Mouse (Mus musculus) spleen, embryonic (tissue): Measurements from ENCODE around the gene Gramd1c.

Experiments used
- CTCF ChIA-PET: fragments of 350-600 bp; sonication (Branson Sonifier 250); formaldehyde crosslinking; loops from one replicate; lab custom pipeline; 2022; lab: Charles Lee

The Gramd1c gene

GRCm38 (mm10) chr16:44063025-44063894 lies at the start of gene Gramd1c:
Gramd1c (minus strand) TSS chr16:44063345.
- CTCF ChIA-PET: no interaction called here

DNA sequence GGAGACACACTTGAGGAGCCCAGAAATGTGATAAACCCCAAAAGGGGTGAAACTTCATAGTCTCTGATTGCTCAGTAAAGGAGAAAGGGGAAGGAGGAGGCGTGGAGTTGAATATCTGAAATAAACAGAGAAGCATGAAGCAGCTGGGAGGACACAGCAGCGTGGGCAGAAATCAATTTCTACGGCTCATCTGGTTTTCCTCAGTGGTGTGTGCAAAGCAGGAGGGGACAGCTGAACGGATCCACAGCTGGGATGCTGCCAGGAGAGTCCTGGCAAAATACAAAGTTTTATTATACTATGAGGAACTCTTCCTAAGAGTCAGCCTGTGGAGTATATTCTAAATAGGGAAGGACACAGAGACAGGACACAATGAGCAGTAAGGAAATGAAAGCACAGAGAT lies 45.9 kb upstream of the Gramd1c start:
- CTCF ChIA-PET: no interaction called here

DNA sequence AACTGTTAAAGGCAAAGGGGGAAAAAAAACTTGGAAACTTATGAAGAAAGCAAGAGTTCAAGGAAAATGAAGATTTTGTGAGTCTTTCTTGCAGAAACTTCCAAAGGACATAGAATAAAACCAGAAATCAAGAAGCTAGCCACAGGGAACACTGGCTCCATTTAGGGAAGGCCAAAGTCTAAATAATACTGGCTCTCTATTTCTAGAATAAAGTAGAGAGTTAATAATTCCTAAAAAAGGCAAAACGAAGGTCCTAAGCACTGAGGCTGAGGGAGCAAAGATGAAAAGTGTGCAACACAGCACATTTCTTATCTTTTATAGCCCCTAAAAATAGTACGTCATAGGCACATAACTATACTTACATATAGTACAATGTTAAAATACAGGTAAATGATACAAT lies 42.1 kb upstream of the Gramd1c start:
- CTCF ChIA-PET: no interaction called here

- CTCF ChIA-PET: interaction anchor here (0.6 kb wide), 1 partner anchor 239 kb away, joined by 3 read pairs; no protein-coding TSS in a partner anchor
Observed at GRCm38 (mm10) chr16:44103806-44104766, 40.9 kb upstream of the Gramd1c start.

- CTCF ChIA-PET: no interaction called here
Observed at GRCm38 (mm10) chr16:44102925-44103324, 39.8 kb upstream of the Gramd1c start.

- CTCF ChIA-PET: no interaction called here
Observed at GRCm38 (mm10) chr16:44101181-44101710, 38.1 kb upstream of the Gramd1c start.

GRCm38 (mm10) chr16:44099377-44099776 lies 36.2 kb upstream of the Gramd1c start:
- CTCF ChIA-PET: no interaction called here

DNA sequence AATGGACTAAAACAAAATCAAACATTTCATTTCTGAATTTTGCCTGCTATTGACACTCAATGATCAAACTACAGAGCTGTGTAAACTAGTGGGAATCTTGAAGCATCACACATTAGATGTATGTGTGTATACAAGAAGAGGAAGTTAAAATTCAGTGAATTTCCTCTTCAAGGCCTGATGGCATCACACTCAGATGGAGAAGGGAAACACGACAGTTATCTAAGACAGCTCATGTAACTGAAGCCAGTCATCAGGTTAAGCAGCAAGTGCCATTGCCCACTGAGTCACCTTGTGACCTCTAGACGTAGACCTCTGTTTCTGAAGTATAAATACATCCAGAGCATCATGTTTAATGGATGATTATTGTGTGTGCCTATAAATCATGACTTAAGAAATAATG lies 24.5 kb upstream of the Gramd1c start:
- CTCF ChIA-PET: no interaction called here

GRCm38 (mm10) chr16:44061341-44061740 lies 1.8 kb downstream of the Gramd1c start:
- CTCF ChIA-PET: interaction anchor here (0.6 to 0.7 kb wide), 2 partner anchors 11 to 318 kb away, joined by 4 to 8 read pairs; no protein-coding TSS in a partner anchor

GRCm38 (mm10) chr16:44060604-44061286 lies 2.4 kb downstream of the Gramd1c start:
- CTCF ChIA-PET: no interaction called here

DNA sequence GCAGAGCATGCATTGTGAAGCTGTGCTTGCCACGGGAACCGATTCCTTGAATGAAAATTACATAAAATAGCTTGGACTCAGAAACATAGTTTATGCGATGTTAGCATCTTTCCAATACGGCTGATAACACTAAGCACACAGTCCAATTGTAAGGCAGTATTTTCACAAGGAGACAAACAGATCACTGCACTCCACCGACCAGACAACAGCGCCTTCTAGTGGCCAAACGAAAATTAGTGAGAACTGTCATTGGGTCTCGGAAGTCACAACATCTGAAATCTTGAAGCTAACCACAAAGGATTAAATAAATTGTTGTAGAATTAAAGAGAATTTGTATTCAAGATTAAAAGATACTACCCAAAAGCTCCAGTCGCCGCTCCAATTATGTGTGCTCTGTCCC lies 4.4 kb downstream of the Gramd1c start:
- CTCF ChIA-PET: no interaction called here

- CTCF ChIA-PET: no interaction called here
Observed at GRCm38 (mm10) chr16:44055766-44056165, 7.4 kb downstream of the Gramd1c start.

DNA sequence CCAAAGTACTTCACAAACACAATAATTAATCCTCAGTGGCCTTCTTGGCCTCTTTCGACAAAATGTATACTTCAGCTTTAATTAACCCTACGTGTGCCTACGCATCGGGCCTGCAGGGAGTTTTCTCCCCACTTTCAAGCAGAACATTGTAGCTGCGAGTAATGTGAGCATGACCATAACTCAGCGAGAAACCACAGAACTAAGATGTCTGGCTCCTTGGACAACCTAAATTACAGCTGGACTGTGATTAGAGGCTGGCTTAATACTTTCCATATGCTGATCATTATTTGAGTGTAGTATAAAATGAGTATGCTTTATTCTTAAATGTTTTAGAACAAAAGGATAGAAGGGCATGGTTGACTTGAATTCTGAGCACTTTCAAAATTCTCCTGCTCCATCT lies 9.9 kb downstream of the Gramd1c start:
- CTCF ChIA-PET: no interaction called here

DNA sequence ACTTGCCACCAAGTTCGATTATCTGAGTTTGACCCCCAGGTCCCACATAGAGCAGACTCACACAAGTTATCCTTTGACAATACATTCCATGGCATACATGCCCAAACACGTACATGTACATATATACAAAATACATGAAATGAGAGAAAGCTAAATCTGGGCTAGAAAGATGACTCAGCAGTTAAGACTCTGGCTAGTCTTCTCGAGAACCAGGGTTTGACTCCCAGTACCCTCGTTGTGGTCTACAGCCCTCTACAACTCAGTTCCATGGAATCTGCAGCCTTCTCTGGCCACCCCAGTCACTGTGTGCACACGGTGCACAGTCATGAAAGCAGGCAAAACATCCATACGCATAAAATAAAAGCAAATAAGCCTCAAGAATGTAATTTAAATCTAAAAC lies 10.8 kb downstream of the Gramd1c start:
- CTCF ChIA-PET: no interaction called here

GRCm38 (mm10) chr16:44050139-44050538 lies 13.0 kb downstream of the Gramd1c start:
- CTCF ChIA-PET: no interaction called here

- CTCF ChIA-PET: interaction anchor here (0.6 kb wide), 1 partner anchor 17 kb away, joined by 3 read pairs; no protein-coding TSS in a partner anchor
Observed at GRCm38 (mm10) chr16:44039112-44039511, 24.0 kb downstream of the Gramd1c start.

DNA sequence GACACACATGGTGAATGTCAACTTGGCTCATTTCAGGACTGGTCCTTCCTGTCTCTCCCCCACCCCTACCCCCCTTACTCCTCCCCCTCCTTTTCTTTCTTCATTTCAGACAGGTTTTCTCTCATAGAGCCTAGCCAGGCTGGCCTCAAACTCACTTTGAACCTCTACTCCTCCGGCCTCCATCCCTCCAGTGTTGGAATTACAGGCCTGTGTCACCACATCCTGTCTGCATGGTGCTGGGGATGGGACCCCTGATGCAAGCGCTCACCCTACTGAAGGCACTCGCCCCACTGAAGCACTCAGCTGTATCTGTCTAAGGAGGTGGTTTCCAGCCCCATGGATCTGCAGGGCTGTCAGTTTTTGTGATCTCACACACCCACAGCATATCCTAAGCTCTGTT lies 27.9 kb downstream of the Gramd1c start:
- CTCF ChIA-PET: no interaction called here

- CTCF ChIA-PET: no interaction called here
Observed at GRCm38 (mm10) chr16:44033365-44033764, 29.8 kb downstream of the Gramd1c start.

- CTCF ChIA-PET: interaction anchor here (0.7 kb wide), 1 partner anchor 246 kb away, joined by 3 read pairs; no protein-coding TSS in a partner anchor
Observed at GRCm38 (mm10) chr16:44029273-44029672, 33.9 kb downstream of the Gramd1c start.

DNA sequence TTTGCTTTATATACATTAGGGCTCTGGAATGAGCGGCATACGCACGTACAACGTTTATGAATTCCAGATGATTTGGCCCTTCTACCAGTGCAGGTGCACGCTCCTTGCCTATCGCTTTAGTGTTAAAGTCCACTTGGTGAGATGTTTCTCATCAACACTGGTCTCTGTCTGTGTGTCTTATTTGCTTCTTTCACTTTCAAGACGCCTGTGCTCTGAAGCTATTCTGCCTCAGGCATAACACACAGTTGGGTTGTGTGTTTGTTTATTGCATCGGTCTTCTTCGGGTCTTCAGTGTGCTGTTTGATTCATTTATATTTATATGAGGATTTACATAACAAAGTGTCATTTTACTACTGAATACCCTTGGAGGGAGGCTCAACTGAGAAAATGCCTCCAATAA lies 36.3 kb downstream of the Gramd1c start:
- CTCF ChIA-PET: no interaction called here

GRCm38 (mm10) chr16:44026210-44026609 lies 36.9 kb downstream of the Gramd1c start:
- CTCF ChIA-PET: no interaction called here
